Mouse (Mus musculus): ENCODE measurements at regions not wholly inside any gene's neighbourhood (a gene's known extent, or its start where the extent isn't known, plus 50 kb on each side); places are given as distances from the start of the nearest gene placed in this dataset.
A peak's percentile ranks its signal among the peaks of the same experiment; 100 is the strongest.

- peak; percentile 62 for DNase-seq (ENCODE audit: low read depth)
Measured at GRCm38 (mm10) chr16:95647854-95648253, 54.0 kb upstream of the Ets2 start.

GRCm38 (mm10) chr16:95642784-95643590 is 56.6 kb upstream of the Erg start:
- DNase-seq (ENCODE audit: low read depth): peak; percentile 70

GRCm38 (mm10) chr16:95640670-95641069 is 54.3 kb upstream of the Erg start:
- DNase-seq (ENCODE audit: low read depth): peak; percentile 92

GRCm38 (mm10) chr16:95639677-95640076 is 53.3 kb upstream of the Erg start:
- DNase-seq (ENCODE audit: low read depth): peak; percentile 36

- DNase-seq (ENCODE audit: low read depth): no peak
Measured at GRCm38 (mm10) chr16:95637850-95638249, 51.5 kb upstream of the Erg start.

GRCm38 (mm10) chr16:95636615-95637014 is 50.2 kb upstream of the Erg start:
- DNase-seq (ENCODE audit: low read depth): no peak
